Mouse (Mus musculus) limb, embryonic 14.5 days (tissue): ENCODE data around the gene Tenm2. TPM values are rescaled to one million over a fixed set of nuclear protein-coding genes. Genes with fewer than 3 reads are reported as not detected.

ENCODE experiments used
- ATAC-seq: fragments of 200-750 bp; cut with Nextera tagmentation; 2 replicates; pipeline ENCODE4 v1.8.0; 2017; ENCODE audit warnings: low read depth, moderate number of reproducible peaks, moderate TSS enrichment; ENCODE audit not compliant: low FRiP score
- DNase-seq: peaks from one replicate; pipeline ENCODE4 v3.0.0-alpha.2; 2015; ENCODE audit warnings: low spot score
- H3K27ac ChIP-seq: fragments of 300-500 bp; sonication (generic); replicated peaks from 2 replicates; pipeline ENCODE4 v1.5.1; 2014; ENCODE audit warnings: low read depth, mild to moderate bottlenecking, low read length, moderate library complexity, mixed read lengths
- H3K27me3 ChIP-seq: fragments of 300-500 bp; sonication (generic); 2 replicates; pipeline ENCODE4 v1.6.1; 2014; ENCODE audit warnings: low read length, mixed read lengths; ENCODE audit not compliant: control insufficient read depth, insufficient read depth
- H3K36me3 ChIP-seq: fragments of 300-500 bp; sonication (generic); 2 replicates; pipeline ENCODE4 v1.6.1; 2014; ENCODE audit warnings: mild to moderate bottlenecking, low read length, moderate library complexity, mixed read lengths; ENCODE audit not compliant: control insufficient read depth, insufficient read depth
- H3K4me1 ChIP-seq: fragments of 300-500 bp; sonication (generic); 2 replicates; pipeline ENCODE4 v1.6.1; 2014; ENCODE audit warnings: antibody characterized with exemption, low read length, mixed read lengths; ENCODE audit not compliant: control insufficient read depth, insufficient read depth
- H3K4me2 ChIP-seq: fragments of 300-500 bp; sonication (generic); replicated peaks from 2 replicates; pipeline ENCODE4 v1.6.1; 2014; ENCODE audit warnings: low read depth, mild to moderate bottlenecking, low read length, moderate library complexity; ENCODE audit not compliant: severe bottlenecking
- H3K4me3 ChIP-seq: fragments of 300-500 bp; sonication (generic); replicated peaks from 2 replicates; pipeline ENCODE4 v1.5.1; 2014; ENCODE audit warnings: low read length
- H3K9ac ChIP-seq: fragments of 300-500 bp; sonication (generic); 2 replicates; pipeline ENCODE4 v1.6.1; 2014; ENCODE audit warnings: mild to moderate bottlenecking, low read depth, low read length, moderate library complexity; ENCODE audit not compliant: severe bottlenecking
- H3K9me3 ChIP-seq: fragments of 300-500 bp; sonication (generic); 2 replicates; pipeline ENCODE4 v1.6.1; 2016; ENCODE audit warnings: low read length; ENCODE audit not compliant: control insufficient read depth
- POLR2A ChIP-seq: fragments of 200-500 bp; IDR thresholded peaks from 2 replicates; pipeline ENCODE4 v1.8.0; 2012; ENCODE audit warnings: inconsistent platforms, mild to moderate bottlenecking, moderate library complexity, borderline replicate concordance; ENCODE audit not compliant: insufficient read depth, insufficient read length; ENCODE audit errors: extremely low read depth
- WGBS: fragments of 180-500 bp; shearing (Covaris S2); extraction: QIAGEN DNeasy Blood & Tissue Kit; methylation state at CpG from one replicate; pipeline ENCODE4 v1.1.7; 2014; 5-methylcytosine and 5-hydroxymethylcytosine counted together
- polyA plus RNA-seq, 2 experiments: library from polyadenylated mRNA; depleted of rRNA in 1 of 2; stranded (reverse) in 1 of 2; unstranded in 1 of 2; fragments of >200 nt; fragmentation: Nextera tagmentation in 1 of 2; extraction: Ambion mirVana in 1 of 2; gene quantifications; 2 replicates each; pipeline versions ENCODE4 v1.2.1 to v1.2.3; 2012 to 2014

Tenm2 gene
- polyA plus RNA-seq, 2 experiments = 3.7 to 5.6 TPM

DNA sequence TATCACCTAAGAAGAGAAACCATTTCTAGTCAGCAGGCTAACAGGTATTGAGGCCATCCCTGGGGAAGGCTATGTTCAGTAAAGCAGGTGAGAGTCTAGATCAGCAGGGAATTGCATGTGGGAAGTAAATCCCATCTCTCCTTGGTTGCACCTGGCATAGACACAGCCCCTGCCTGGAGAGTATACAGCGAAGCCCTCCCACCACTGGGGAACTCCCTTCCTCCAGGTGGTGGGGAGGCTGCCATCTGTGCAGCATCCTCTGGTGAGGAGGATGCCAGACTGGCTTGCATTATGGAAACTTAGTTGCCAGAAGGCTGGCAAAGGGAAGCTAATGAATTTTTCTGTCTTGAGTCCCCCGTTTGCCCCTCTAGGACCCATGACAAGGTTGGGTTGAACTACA is 1243.9 kb downstream of the Tenm2 start:
- H3K27me3 ChIP-seq = no peaks in the 10 kb centered on the region
- DNase-seq (no peak), ATAC-seq (no peak)
- 79% methylated on average over 2 of the region's 2 CpGs for WGBS
- H3K36me3 ChIP-seq = no peaks in the 10 kb centered on the region
- H3K27ac ChIP-seq = no peak overlapping the region
- no peaks in the 10 kb centered on the region for H3K9me3 ChIP-seq
- no peak overlapping the region for H3K4me2 ChIP-seq
- H3K9ac ChIP-seq = no peak overlapping the region
- TF ChIP-seq POLR2A = no peak
- no peaks in the 10 kb centered on the region for H3K4me1 ChIP-seq
- no peak overlapping the region for H3K4me3 ChIP-seq

- ATAC-seq = no peak
- Histone ChIP-seq H3K27ac (no peak overlapping the region), H3K4me3 (no peak overlapping the region), H3K9me3 (no peaks in the 10 kb centered on the region), H3K4me2 (no peak overlapping the region), H3K9ac (no peak overlapping the region), H3K36me3 (no peaks in the 10 kb centered on the region), H3K4me1 (peaks cover 7% of the 10 kb centered on the region; the same call in 1 of the 2 replicates), H3K27me3 (0 out of 2 replicates have a peak, but pooled peaks cover 1% of the 10 kb centered on the region)
- TF ChIP-seq POLR2A = no peak
- WGBS = 67% methylated on average over 4 of the region's 4 CpGs
- no peak for DNase-seq
Observed at GRCm38 (mm10) chr11:35989967-35990366, 1245.8 kb downstream of the Tenm2 start.

DNA sequence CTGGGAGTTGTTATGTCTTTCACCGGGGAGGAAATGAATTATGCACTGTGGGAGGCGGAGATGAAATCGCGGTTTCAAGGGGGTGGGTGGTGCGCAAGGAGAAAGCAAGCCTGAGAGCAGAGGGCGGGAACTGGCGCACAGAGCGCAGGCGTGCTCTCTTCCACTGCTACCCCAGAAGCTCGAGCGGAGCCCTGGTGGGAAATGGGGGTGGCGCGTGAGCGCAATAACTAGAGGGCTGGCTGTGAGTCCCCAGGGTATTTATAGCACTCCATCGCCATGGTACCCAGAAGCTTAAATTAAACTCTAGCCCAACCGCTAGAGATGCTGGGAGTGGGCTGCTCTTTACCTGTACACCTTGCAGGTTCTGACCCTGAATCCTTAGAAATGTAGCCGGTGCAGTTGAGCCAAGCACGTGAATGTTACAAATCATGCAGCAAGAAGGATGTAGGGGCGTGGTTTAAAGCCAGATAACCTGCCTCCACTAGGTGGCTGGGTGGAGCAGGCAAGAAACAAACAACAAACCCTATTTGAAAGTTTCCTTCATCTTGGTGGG is 1249.8 kb downstream of the Tenm2 start:
- no peak for TF ChIP-seq POLR2A
- DNase-seq (peak; percentile 54), ATAC-seq (no peak)
- Histone ChIP-seq H3K9me3 (no peaks in the 10 kb centered on the region), H3K4me2 (peak overlapping the region; percentile 52), H3K27me3 (peaks cover 12% of the 10 kb centered on the region; the same call in 1 of the 2 replicates), H3K4me1 (peaks cover 7% of the 10 kb centered on the region; the same call in 1 of the 2 replicates), H3K9ac (no peak overlapping the region), H3K4me3 (peak overlapping the region; percentile 23), H3K27ac (no peak overlapping the region), H3K36me3 (no peaks in the 10 kb centered on the region)
- WGBS = 0% methylated on average over 19 of the region's 19 CpGs

- Histone ChIP-seq H3K36me3 (no peaks in the 10 kb centered on the region), H3K27me3 (peaks cover 24% of the 10 kb centered on the region), H3K9ac (no peak overlapping the region), H3K27ac (no peak overlapping the region), H3K4me3 (no peak overlapping the region), H3K4me1 (peaks cover 7% of the 10 kb centered on the region; the same call in 1 of the 2 replicates), H3K9me3 (no peaks in the 10 kb centered on the region), H3K4me2 (no peak overlapping the region)
- 77% methylated on average over 3 of the region's 3 CpGs for WGBS
- no peak for TF ChIP-seq POLR2A
- ATAC-seq = no peak
- DNase-seq = no peak
Observed at GRCm38 (mm10) chr11:35982734-35983133, 1253.0 kb downstream of the Tenm2 start.

DNA sequence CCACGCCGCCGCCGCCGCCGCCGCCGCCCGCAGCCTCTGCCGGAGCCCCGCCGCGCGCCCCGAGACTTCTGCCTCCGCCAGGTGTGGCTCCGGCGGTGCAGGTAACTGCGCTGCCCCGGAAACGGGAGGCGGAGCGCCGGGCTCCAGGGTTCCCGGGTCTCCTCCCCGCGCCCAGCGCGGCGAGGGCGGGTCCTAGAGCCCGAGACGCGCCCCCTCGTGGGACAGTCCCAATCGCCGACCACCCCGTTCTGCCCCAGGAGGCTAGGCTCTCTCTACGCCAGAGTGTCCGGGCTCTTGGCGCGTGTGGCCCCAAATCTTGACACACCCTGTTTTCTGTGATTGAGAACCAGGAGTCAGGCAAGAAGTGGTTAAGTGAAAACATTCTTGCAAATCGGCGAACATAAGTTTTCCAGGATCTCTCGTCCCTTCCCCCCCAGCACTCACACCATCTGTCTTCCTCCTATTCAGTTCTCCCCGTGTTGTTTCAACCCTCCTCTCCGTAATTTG is 1255.3 kb downstream of the Tenm2 start, which contains the start of gene Wwc1:
TSS of gene Wwc1 (minus strand) at position 117 of the 507 bp plus-strand sequence.
- WGBS = under 1% methylated on average over 32 of the region's 47 CpGs

More for the DNA sequence above, 1255.3 kb downstream of the Tenm2 start, which contains the start of gene Wwc1:
- DNase-seq (peak; percentile 59), ATAC-seq (peak; percentile 78)
- TF ChIP-seq POLR2A = no peak
- no peak within 1 kb of the TSS for H3K27ac ChIP-seq
- H3K36me3 ChIP-seq = no peaks in the 10 kb centered on the region
- H3K27me3 ChIP-seq = peaks cover 24% of the 10 kb centered on the region
- H3K9ac ChIP-seq = peak within 1 kb of the TSS; percentile 68
- peak within 1 kb of the TSS; percentile 95 for H3K4me2 ChIP-seq
- H3K4me3 ChIP-seq = peak within 1 kb of the TSS; percentile 64
- no peaks in the 10 kb centered on the region for H3K4me1 ChIP-seq
- H3K9me3 ChIP-seq = no peaks in the 10 kb centered on the region
